Mouse (Mus musculus): Measurements from ENCODE around the gene Ogfod2. TPM values are rescaled to one million over a fixed set of nuclear protein-coding genes. Genes with fewer than 3 reads are reported as not detected.
A peak's percentile ranks its signal among the peaks of the same experiment; 100 is the strongest.

The Ogfod2 gene
- total RNA-seq, 2 experiments from 2014 or later: 10.2 to 11.9 TPM

DNA sequence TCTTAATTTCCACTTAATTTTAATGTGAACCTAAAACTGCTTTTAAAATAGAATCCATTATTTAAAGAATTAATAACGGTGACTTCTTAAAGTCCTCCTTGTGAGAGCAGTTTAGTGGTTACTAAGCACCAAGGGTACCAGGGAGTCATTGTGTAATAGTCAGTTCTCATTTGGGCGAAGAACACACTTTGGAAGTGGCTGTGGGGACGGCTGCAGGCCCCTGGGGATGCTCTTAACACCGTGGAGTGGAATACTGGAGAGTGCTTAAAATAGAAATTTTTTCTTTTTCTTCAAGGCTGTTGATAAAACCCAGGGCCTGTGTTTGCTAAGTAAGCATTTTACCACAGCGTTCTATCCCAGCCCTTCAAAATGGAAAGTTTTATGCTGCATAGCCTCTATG lies 43.8 kb downstream of the Ogfod2 start:
- DNase-seq: no peak

DNA sequence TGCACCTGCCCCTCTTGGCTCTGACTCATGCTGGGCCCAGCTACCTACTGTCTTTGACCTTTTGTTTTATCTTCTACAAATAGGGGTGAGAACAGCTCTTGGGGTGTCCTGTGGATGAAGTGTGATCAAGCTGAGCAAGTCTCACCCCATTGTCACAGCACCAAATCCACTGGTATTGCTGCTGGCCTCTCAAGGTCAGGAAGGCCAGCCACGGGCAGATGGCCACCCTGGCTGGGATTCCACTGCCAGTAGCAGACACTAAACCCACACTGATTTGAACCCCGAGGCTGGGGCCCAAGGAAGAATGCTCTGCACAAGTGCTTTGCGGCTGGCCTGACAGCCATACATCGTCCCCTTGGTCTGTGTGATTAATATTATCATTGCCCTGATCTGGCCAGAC lies 46.2 kb downstream of the Ogfod2 start:
- no peak for DNase-seq

DNA sequence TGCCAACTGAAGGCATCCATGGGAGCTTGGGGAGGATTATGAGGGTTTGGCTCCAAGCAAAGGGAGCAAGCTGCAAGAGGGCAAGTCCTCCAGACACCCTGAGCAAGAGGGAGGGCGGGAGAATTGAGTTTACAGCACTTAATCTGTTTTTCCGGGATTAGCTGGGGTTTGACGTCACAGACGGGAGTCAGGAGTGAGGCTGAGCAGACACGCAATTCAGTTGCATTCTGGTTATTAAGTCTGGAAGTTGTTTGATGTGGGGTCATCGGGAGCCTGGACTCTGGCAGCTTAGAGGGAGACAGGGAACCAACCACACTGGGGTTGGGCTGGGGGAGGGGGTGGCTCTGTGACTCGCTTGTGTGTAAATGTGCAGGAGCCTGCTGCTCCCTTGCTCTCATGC lies 47.4 kb downstream of the Ogfod2 start:
- DNase-seq: no peak

DNA sequence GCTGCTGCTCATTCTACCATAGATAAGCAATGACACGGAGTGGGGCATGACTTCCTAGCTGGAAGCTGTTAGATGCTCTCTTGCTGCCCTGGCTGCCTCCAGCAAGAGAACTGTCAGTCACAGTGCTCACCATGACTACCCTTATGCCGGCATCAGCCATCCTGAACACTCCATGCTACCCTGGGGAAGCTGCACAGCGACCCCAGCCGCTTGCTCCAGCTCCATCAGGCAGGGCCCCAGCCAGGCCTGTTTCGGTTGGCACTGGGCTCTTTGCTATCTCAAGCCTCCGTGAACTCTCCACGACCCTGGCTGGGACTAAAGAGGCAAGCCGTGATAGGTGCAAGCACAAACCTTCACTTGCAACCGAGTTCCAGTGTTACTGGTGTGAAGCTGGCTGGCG lies 49.7 kb downstream of the Ogfod2 start:
- peak; percentile 56 for DNase-seq

DNA sequence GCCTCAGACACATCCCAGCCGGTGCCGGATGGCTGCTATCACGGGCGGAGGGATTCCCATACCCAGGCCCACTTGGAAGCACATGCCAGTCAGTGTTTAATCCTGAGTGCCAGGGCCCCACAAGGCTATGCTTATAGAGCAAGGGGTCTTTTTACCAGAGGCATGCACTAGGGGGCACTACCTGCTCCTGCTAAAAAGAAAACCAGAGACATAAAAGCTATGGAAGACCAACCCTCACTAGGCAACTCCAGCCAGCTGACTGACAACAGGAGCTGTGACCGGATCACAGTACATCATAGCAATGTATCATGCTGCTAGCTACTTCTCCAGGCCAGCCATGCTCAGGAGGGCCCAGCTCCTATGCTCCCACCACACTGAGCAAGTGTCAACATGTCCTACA lies 50.5 kb downstream of the Ogfod2 start:
- peak; percentile 84 for DNase-seq

DNA sequence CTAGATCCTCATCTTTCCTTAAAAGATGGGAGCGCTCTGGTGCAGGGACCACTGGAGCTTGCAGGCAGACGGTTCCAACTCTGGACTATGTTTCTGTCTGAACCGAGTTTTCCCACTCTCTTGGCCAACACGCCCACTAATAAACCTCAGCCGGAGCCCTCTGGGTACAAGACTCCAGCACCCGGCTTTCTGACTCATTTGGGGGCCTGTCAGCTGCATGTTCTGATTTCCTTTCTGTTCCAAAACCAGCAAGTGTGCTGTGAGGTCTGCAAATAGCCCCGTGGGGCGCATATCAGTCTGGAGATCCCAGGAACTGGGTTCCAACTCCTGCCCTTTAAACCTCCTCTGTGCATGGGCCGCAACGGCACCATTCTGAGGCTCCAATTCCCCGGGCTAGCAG lies 51.3 kb downstream of the Ogfod2 start:
- DNase-seq: no peak

Other genes starting within 250 kb of the Ogfod2 start
- not detected for gene Hcar2, start 246.8 kb upstream of the Ogfod2 start, total RNA-seq (2021)
- under 1 TPM; 0.38 to 0.41 TPM for gene Hcar1, start 232.3 kb upstream of the Ogfod2 start, total RNA-seq (2021)
- 10 to 100 TPM; 56.7 to 61.4 TPM for gene Denr, start 205.1 kb upstream of the Ogfod2 start, total RNA-seq (2021)
- gene Gm43518, start 184.9 kb upstream of the Ogfod2 start, total RNA-seq (2021): under 1 TPM in 1 of 2 experiments, not detected in 1; 0.62 TPM
- 1 to 10 TPM; 2.2 TPM for gene Ccdc62, start 181.6 kb upstream of the Ogfod2 start, total RNA-seq (2021)
- 10 to 100 TPM; 29.6 to 42.2 TPM for gene Hip1r, start 138.7 kb upstream of the Ogfod2 start, total RNA-seq (2021)
- gene Vps37b, start 80.0 kb upstream of the Ogfod2 start, total RNA-seq (2021): 10 to 100 TPM; 42.3 to 49.1 TPM
- 1 to 10 TPM; 4.9 to 5.5 TPM for gene Abcb9, start 16.5 kb upstream of the Ogfod2 start, total RNA-seq (2021)
- 10 to 100 TPM; 55.1 to 68.4 TPM for gene Arl6ip4, start 3.8 kb downstream of the Ogfod2 start, total RNA-seq (2021)
- gene Pitpnm2, start 137.5 kb downstream of the Ogfod2 start, total RNA-seq (2021): 10 to 100 TPM; 45.9 to 52.2 TPM
- 10 to 100 TPM; 12.1 to 13.9 TPM for gene Mphosph9, start 215.7 kb downstream of the Ogfod2 start, total RNA-seq (2021)
- 10 to 100 TPM; 11.7 to 13.0 TPM for gene 2810006K23Rik, start 215.8 kb downstream of the Ogfod2 start, total RNA-seq (2021)

Data from heart, postnatal 4 days (tissue).